Mouse (Mus musculus): ENCODE results near the gene Oaf. TPM values are rescaled to one million over a fixed set of nuclear protein-coding genes. Genes with fewer than 3 reads are reported as not detected.

Gene Oaf
- polyA plus RNA-seq, 1 experiment = 10.8 TPM

DNA sequence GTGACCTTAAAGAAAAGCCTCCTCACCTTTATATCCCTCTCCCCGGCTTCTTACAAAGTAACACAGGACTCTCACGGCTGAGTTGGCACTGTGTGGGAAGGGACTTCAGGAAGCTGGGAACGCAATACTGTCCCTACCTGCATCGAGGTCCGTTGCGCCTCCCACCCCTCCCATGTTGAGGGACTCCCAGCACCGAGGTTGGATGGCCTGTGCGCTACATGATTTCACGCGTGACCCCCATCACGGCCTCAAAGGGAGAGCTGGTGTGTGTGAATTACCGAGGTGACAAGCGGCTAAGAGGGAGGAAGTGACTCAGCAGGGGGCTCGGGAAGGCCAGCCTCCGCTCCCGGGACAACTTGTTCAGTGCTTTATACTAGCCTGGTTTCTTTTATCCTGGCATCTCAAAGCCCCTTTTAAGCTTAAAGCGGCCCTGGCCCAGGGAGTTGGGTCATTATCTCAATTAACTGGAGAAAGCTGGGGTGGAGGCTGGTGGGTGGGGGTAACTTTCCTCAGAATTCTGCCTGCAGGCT, 31.1 kb upstream of the Oaf start:
- H3K36me3 ChIP-seq (ENCODE audit: control insufficient read depth, insufficient read depth, low read length) = no peaks in the 10 kb centered on the region
- no peak overlapping the region for H3K27ac ChIP-seq (ENCODE audit: control insufficient read depth, insufficient read depth, low read length)
- H3K4me3 ChIP-seq (ENCODE audit: control insufficient read depth, insufficient read depth, low read length) = no peak overlapping the region
- WGBS = 5% methylated on average over 17 of the region's 17 CpGs
- no peaks in the 10 kb centered on the region for H3K4me1 ChIP-seq (replicated peaks; ENCODE audit: control insufficient read depth, insufficient read depth, low read length)
- DNase-seq = no peak
- H3K27me3 ChIP-seq (ENCODE audit: control insufficient read depth, insufficient read depth, low read length) = peaks cover 5% of the 10 kb centered on the region; the same call in 1 of the 2 replicates
- no peak for TF ChIP-seq POLR2A (IDR thresholded peaks at IDR 0.05; ENCODE audit: control insufficient read depth, extremely low read depth, insufficient read depth, low read length, poor library complexity)
- no peak for TF ChIP-seq CTCF (IDR thresholded peaks at IDR 0.05; ENCODE audit: borderline replicate concordance, control insufficient read depth, extremely low read depth, insufficient read depth, low read length, poor library complexity)

DNA sequence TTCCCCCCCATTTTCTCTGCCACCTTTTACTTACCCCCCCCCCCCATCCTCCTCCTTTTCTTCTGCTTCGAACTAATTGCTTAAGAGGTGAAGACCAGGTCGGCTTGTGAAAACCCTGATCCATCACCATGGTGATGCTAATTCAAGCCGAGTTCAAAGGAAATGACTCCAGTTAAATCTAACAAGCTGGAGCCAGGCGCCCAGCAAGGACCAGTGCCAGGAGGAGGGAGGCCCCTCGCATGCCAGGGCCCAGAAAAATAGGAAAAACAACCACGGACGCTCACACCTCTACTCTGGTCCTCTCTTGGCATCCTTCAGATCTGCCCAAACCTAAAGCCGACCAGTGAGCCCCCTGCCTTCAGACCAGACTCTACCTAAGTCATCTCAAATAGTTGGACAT, 29.5 kb upstream of the Oaf start:
- H3K4me1 ChIP-seq (replicated peaks; ENCODE audit: control insufficient read depth, insufficient read depth, low read length) = peaks cover 2% of the 10 kb centered on the region; the same call in 1 of the 2 replicates
- no peak for TF ChIP-seq POLR2A (IDR thresholded peaks at IDR 0.05; ENCODE audit: control insufficient read depth, extremely low read depth, insufficient read depth, low read length, poor library complexity)
- no peak for TF ChIP-seq CTCF (IDR thresholded peaks at IDR 0.05; ENCODE audit: borderline replicate concordance, control insufficient read depth, extremely low read depth, insufficient read depth, low read length, poor library complexity)
- H3K36me3 ChIP-seq (ENCODE audit: control insufficient read depth, insufficient read depth, low read length) = no peaks in the 10 kb centered on the region
- 50% methylated on average over 8 of the region's 8 CpGs for WGBS
- no peak overlapping the region for H3K4me3 ChIP-seq (ENCODE audit: control insufficient read depth, insufficient read depth, low read length)
- no peak overlapping the region for H3K27ac ChIP-seq (ENCODE audit: control insufficient read depth, insufficient read depth, low read length)
- peaks cover 5% of the 10 kb centered on the region; the same call in 1 of the 2 replicates for H3K27me3 ChIP-seq (ENCODE audit: control insufficient read depth, insufficient read depth, low read length)
- no peak for DNase-seq

DNA sequence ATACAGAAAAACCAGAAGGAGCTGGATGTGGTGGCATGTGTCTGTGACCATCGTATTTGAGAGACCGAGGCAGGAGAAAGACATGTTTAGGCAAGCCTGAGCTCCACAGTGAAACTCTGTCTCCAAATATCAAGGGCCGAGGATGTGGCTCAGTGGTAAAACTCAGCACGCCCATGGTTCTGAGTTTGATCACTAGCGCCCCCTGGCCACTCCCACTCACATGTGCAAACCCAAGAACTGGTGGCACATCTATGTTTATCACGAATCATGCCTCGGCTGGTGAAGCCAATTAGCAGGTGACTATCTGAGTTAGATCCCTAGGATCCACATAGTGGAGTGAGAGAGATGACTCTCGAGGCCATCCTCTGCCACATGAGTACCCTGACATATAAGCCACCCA, 27.6 kb upstream of the Oaf start:
- WGBS = 43% methylated on average over 8 of the region's 8 CpGs
- Histone ChIP-seq H3K4me3 (ENCODE audit: control insufficient read depth, insufficient read depth, low read length) (no peak overlapping the region), H3K27ac (ENCODE audit: control insufficient read depth, insufficient read depth, low read length) (no peak overlapping the region), H3K27me3 (ENCODE audit: control insufficient read depth, insufficient read depth, low read length) (peaks cover 5% of the 10 kb centered on the region; the same call in 1 of the 2 replicates), H3K36me3 (ENCODE audit: control insufficient read depth, insufficient read depth, low read length) (no peaks in the 10 kb centered on the region), H3K4me1 (replicated peaks; ENCODE audit: control insufficient read depth, insufficient read depth, low read length) (peaks cover 16% of the 10 kb centered on the region; the same call in 1 of the 2 replicates)
- peak; percentile 45 for DNase-seq
- TF ChIP-seq CTCF (IDR thresholded peaks at IDR 0.05; ENCODE audit: borderline replicate concordance, control insufficient read depth, extremely low read depth, insufficient read depth, low read length, poor library complexity) (peak; percentile 42; the same call in 1 of the 2 replicates), POLR2A (IDR thresholded peaks at IDR 0.05; ENCODE audit: control insufficient read depth, extremely low read depth, insufficient read depth, low read length, poor library complexity) (no peak)

DNA sequence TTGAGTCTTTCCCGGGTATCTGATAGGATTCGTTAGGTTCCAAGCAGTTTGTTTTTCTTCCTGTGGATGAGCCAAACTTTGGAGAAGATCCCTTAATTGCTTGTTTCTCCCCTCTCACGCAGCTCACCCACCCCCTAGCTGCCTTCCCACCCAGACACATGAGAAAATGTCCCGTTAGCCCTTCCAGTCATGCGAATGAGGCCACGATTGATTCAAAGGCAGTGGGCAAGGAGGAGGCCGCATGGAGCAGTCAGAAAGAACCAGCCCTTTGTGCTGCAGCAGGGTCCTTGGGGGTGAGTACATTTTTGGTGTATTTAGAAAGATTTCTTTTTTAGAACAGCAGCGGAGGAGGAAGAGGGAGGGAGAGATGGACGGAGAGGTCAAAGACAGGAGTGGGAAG, 25.5 kb upstream of the Oaf start:
- no peak for TF ChIP-seq CTCF (IDR thresholded peaks at IDR 0.05; ENCODE audit: borderline replicate concordance, control insufficient read depth, extremely low read depth, insufficient read depth, low read length, poor library complexity)
- no peak for TF ChIP-seq POLR2A (IDR thresholded peaks at IDR 0.05; ENCODE audit: control insufficient read depth, extremely low read depth, insufficient read depth, low read length, poor library complexity)
- Histone ChIP-seq H3K36me3 (ENCODE audit: control insufficient read depth, insufficient read depth, low read length) (no peaks in the 10 kb centered on the region), H3K27ac (ENCODE audit: control insufficient read depth, insufficient read depth, low read length) (no peak overlapping the region), H3K27me3 (ENCODE audit: control insufficient read depth, insufficient read depth, low read length) (peaks cover 2% of the 10 kb centered on the region; the same call in 1 of the 2 replicates), H3K4me3 (ENCODE audit: control insufficient read depth, insufficient read depth, low read length) (no peak overlapping the region), H3K4me1 (replicated peaks; ENCODE audit: control insufficient read depth, insufficient read depth, low read length) (peaks cover 17% of the 10 kb centered on the region; the same call in 1 of the 2 replicates)
- WGBS = 92% methylated on average over 9 of the region's 9 CpGs
- no peak for DNase-seq

DNA sequence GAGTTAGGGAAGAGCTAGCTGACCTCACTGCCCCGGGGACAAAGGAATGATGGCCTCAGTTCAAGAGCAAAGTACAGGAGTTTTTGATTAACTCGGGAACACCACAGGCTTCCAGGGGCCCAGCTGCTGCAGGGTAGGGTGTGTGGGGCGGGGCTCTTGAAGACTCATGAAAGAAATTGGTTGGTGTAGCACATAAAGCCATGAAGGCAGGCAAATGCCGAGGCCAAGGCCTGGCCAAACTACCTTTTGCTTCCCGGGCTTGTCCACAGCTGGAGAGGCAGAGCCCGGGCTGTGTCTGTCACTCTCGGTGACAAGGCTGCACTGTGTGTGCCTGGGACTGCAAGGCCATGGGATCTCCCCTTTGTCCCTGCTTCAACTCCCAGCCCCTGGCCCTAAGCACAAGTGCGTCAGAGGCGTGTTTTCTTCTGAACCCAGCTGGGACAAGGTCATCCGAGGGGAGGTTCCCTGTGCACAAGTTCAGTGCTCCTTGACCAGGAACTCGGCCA, 24.3 kb upstream of the Oaf start:
- Histone ChIP-seq H3K27me3 (ENCODE audit: control insufficient read depth, insufficient read depth, low read length) (no peaks in the 10 kb centered on the region), H3K4me3 (ENCODE audit: control insufficient read depth, insufficient read depth, low read length) (no peak overlapping the region), H3K27ac (ENCODE audit: control insufficient read depth, insufficient read depth, low read length) (no peak overlapping the region), H3K4me1 (replicated peaks; ENCODE audit: control insufficient read depth, insufficient read depth, low read length) (peaks cover 17% of the 10 kb centered on the region; the same call in 1 of the 2 replicates), H3K36me3 (ENCODE audit: control insufficient read depth, insufficient read depth, low read length) (no peaks in the 10 kb centered on the region)
- WGBS = 67% methylated on average over 11 of the region's 11 CpGs
- TF ChIP-seq POLR2A (IDR thresholded peaks at IDR 0.05; ENCODE audit: control insufficient read depth, extremely low read depth, insufficient read depth, low read length, poor library complexity) (no peak), CTCF (IDR thresholded peaks at IDR 0.05; ENCODE audit: borderline replicate concordance, control insufficient read depth, extremely low read depth, insufficient read depth, low read length, poor library complexity) (no peak)
- no peak for DNase-seq

DNA sequence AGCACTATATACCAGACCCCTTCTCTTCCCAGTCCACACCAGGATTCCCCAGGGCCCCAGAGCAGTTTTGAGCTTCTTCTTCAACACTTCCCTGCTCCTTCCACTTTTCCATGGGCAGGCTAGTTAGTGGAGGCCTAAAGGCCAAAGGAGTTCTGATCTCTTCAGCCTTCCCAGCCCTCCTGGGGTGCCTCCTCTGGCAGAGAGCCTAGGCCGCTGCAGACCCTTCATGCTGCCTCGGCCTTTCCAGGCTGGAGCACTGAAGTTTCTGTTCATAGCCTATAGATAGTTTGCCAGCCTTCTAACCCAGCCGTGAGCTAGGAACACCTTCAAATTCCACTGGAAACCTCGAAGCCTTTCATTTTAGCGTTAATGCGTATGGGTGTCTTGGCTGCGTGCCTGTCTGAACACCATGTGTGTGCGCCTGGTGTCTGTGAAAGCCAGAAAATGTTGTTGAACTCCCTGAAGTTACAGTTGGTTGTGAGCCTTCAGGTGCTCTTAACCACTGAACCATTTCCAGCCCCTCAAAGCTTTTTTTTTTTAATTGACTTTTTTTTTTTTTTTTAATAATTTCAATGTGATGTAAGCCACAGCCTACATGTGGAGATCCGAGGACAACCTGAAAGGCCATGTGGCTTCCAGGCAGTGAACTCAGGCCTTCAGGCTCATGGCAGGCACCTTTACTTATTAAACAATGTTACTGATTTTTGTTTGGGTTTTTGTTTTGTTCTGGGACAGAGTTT, 23.3 kb upstream of the Oaf start:
- peaks cover 17% of the 10 kb centered on the region; the same call in 1 of the 2 replicates for H3K4me1 ChIP-seq (replicated peaks; ENCODE audit: control insufficient read depth, insufficient read depth, low read length)
- TF ChIP-seq CTCF (IDR thresholded peaks at IDR 0.05; ENCODE audit: borderline replicate concordance, control insufficient read depth, extremely low read depth, insufficient read depth, low read length, poor library complexity) (no peak), POLR2A (IDR thresholded peaks at IDR 0.05; ENCODE audit: control insufficient read depth, extremely low read depth, insufficient read depth, low read length, poor library complexity) (no peak)
- no peak overlapping the region for H3K27ac ChIP-seq (ENCODE audit: control insufficient read depth, insufficient read depth, low read length)
- DNase-seq = no peak
- H3K27me3 ChIP-seq (ENCODE audit: control insufficient read depth, insufficient read depth, low read length) = no peaks in the 10 kb centered on the region
- no peaks in the 10 kb centered on the region for H3K36me3 ChIP-seq (ENCODE audit: control insufficient read depth, insufficient read depth, low read length)
- WGBS = 41% methylated on average over 9 of the region's 9 CpGs
- no peak overlapping the region for H3K4me3 ChIP-seq (ENCODE audit: control insufficient read depth, insufficient read depth, low read length)
